Mouse (Mus musculus): Measurements from ENCODE around the gene Tbk1.

Gene Tbk1

DNA sequence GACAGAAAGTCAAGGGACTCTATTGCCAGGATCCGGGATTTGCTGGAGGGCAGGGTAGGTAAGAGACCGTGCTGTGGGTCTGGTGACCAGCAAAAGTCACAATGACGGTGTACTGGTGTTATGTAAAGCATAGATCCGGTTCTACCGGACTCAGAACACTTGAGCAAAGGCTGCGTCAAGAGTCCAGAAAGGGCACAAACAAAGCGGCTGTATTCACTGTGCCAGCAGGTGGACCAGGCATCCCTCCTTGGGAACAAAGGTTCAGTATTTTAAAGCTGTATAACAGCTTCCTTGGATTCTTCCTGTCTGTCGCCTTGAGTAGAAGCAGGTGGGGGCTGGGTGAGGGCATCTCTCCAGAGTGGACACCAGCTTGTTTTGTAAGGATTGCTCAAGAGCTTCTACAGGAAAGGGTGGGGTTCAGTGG is 88.1 kb downstream of the Tbk1 start:
- DNase-seq (ENCODE audit: low read depth): no peak

DNA sequence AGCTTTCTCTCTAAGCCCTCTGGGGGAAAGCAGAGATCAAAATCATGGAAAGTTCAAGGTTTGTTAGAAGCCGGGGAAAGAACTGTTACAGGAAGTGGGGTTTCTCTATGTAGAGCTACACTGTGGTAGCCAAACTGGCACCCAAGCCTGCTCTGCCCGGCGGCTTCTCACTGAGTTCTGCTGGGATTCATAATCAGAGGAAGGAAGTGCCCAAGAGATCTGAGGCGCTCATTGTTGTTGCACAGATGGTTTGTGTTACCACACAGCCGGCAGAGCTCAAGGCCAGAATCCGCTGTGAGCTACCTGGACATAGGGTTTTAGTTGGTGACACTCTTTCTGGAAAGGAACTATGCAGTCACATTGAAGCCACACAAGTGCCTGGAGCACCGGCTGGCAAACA is 88.6 kb downstream of the Tbk1 start:
- no peak for DNase-seq (ENCODE audit: low read depth)

DNA sequence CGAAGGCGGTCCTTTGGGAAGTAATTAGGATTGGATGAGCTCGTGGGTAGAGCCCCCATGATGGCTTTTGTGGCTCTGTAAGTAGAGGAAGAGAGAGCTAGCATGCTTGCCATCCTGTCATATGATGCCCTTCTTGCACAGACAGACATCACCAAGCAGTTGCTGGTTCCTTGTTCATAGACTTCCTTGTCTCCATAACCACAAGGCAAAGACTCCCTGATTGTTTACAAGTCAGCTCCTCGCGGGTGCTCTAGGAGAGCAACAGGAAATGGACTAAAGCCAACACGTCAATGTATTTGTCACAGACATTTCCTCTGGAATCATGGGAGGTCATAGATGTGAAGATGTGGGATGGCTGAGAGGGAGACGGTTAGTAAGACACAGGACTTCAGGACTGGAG is 90.0 kb downstream of the Tbk1 start:
- no peak for DNase-seq (ENCODE audit: low read depth)
